Mouse (Mus musculus): ENCODE data around the gene Khnyn.

The Khnyn gene

GRCm38 (mm10) chr14:55873714-55874683, 10.7 kb upstream of the Khnyn start:
- DNase-seq, result peak; percentile 62

GRCm38 (mm10) chr14:55877469-55878315, 7.1 kb upstream of the Khnyn start:
- DNase-seq, result no peak

- DNase-seq, result no peak
Observed at GRCm38 (mm10) chr14:55878316-55878940, 6.3 kb upstream of the Khnyn start.

GRCm38 (mm10) chr14:55879623-55880022, 5.1 kb upstream of the Khnyn start:
- DNase-seq, result peak; percentile 75

GRCm38 (mm10) chr14:55880982-55881381, 3.8 kb upstream of the Khnyn start:
- no peak for DNase-seq

GRCm38 (mm10) chr14:55882171-55882641, 2.5 kb upstream of the Khnyn start:
- DNase-seq, result peak; percentile 71

GRCm38 (mm10) chr14:55883149-55883661, 1.5 kb upstream of the Khnyn start:
- DNase-seq, result no peak

GRCm38 (mm10) chr14:55883663-55884062, 1.1 kb upstream of the Khnyn start:
- DNase-seq, result no peak

GRCm38 (mm10) chr14:55884166-55884565, 581 bp upstream of the Khnyn start, which contains the start of gene Cbln3:
TSS of gene Cbln3 (minus strand) at chr14:55884392.
- peak; percentile 72 for DNase-seq

GRCm38 (mm10) chr14:55885114-55885790, 505 bp downstream of the Khnyn start:
- DNase-seq, result no peak

GRCm38 (mm10) chr14:55885791-55886271, 1.1 kb downstream of the Khnyn start:
- peak; percentile 56 for DNase-seq

GRCm38 (mm10) chr14:55886571-55887382, 2.0 kb downstream of the Khnyn start:
- no peak for DNase-seq

GRCm38 (mm10) chr14:55897671-55898070, 12.9 kb downstream of the Khnyn start:
- peak; percentile 53 for DNase-seq

- no peak for DNase-seq
Observed at GRCm38 (mm10) chr14:55898947-55899346, 14.2 kb downstream of the Khnyn start.

GRCm38 (mm10) chr14:55899701-55900413, 15.1 kb downstream of the Khnyn start, which contains the start of gene Sdr39u1:
TSS of gene Sdr39u1 (minus strand) at chr14:55900293.
- peak; percentile 93 for DNase-seq

- DNase-seq, result no peak
Observed at GRCm38 (mm10) chr14:55900414-55900755, 15.6 kb downstream of the Khnyn start.

GRCm38 (mm10) chr14:55905518-55905917, 20.8 kb downstream of the Khnyn start:
- DNase-seq, result no peak

- no peak for DNase-seq
Observed at GRCm38 (mm10) chr14:55913406-55913805, 28.7 kb downstream of the Khnyn start.

- DNase-seq, result peak; percentile 64
Observed at GRCm38 (mm10) chr14:55918240-55919082, 33.7 kb downstream of the Khnyn start.

All from kidney, adult 11 months (tissue).